Mouse (Mus musculus) CD4-positive naive resting alpha-beta T cell, adult 76 days (primary cell): ENCODE measurements around the gene Hax1. TPM values are rescaled to one million over a fixed set of nuclear protein-coding genes. Genes with fewer than 3 reads are reported as not detected.

Source experiments
- total RNA-seq: library from RNA; stranded (reverse); gene quantifications from one replicate; pipeline ENCODE4 v1.2.4, GENCODE M21; 2023

Gene Hax1
- 58.9 TPM for total RNA-seq

GRCm38 (mm10) chr3:89998612-89999054, at the start of gene Hax1:
Hax1 (minus strand) TSS chr3:89998780.

GRCm38 (mm10) chr3:89963221-89963763, 35.3 kb downstream of the Hax1 start, which contains the start of gene Atp8b2:
Atp8b2 (minus strand) TSS chr3:89963508.

Other genes starting within 250 kb of the Hax1 start
- gene Chrnb2, start 234.1 kb downstream of the Hax1 start, total RNA-seq = 3.0 TPM
- gene Ube2q1, start 225.2 kb downstream of the Hax1 start, total RNA-seq = 74.9 TPM
- gene She, start 167.4 kb downstream of the Hax1 start, total RNA-seq = 1.3 TPM
- gene Il6ra, start 85.6 kb downstream of the Hax1 start, total RNA-seq = 147 TPM
- 109 TPM for gene Atp8b2, start 35.3 kb downstream of the Hax1 start, total RNA-seq
- 97.0 TPM for gene 4933434E20Rik, start 52.9 kb upstream of the Hax1 start, total RNA-seq
- gene Ubap2l, start 53.8 kb upstream of the Hax1 start, total RNA-seq = 249 TPM
- 596 TPM for gene Tpm3, start 73.9 kb upstream of the Hax1 start, total RNA-seq
- 1.2 TPM for gene Nup210l, start 105.4 kb upstream of the Hax1 start, total RNA-seq
- 11,775 TPM for gene Rps27, start 214.9 kb upstream of the Hax1 start, total RNA-seq
- not detected for gene Rab13, start 214.9 kb upstream of the Hax1 start, total RNA-seq
- 74.5 TPM for gene Jtb, start 232.8 kb upstream of the Hax1 start, total RNA-seq
- gene Creb3l4, start 244.7 kb upstream of the Hax1 start, total RNA-seq = not detected
- 17.1 TPM for gene Slc39a1, start 249.4 kb upstream of the Hax1 start, total RNA-seq